Mouse (Mus musculus) neural tube, embryonic 15.5 days (tissue): ENCODE measurements around the gene Prr14. TPM values are rescaled to one million over a fixed set of nuclear protein-coding genes. Genes with fewer than 3 reads are reported as not detected.
"Not testable (repeated sequence)": the region's sequence is repeated elsewhere in the genome, so short reads cannot be mapped to it uniquely, and the experiment has no call there.

Source experiments
- ATAC-seq: fragments of 200-750 bp; cut with Nextera tagmentation; 2 replicates; pipeline ENCODE4 v1.8.0; 2017; ENCODE audit warnings: mild to moderate bottlenecking, moderate TSS enrichment, moderate library complexity; ENCODE audit not compliant: low FRiP score
- H3K27ac ChIP-seq: fragments of 300-500 bp; sonication (generic); replicated peaks from 2 replicates; pipeline ENCODE4 v1.5.1; 2015; ENCODE audit warnings: mild to moderate bottlenecking, inconsistent platforms
- H3K27me3 ChIP-seq: fragments of 300-500 bp; sonication (generic); replicated peaks from 2 replicates; pipeline ENCODE4 v1.6.1; 2015; ENCODE audit warnings: inconsistent platforms
- H3K36me3 ChIP-seq: fragments of 300-500 bp; sonication (generic); 2 replicates; pipeline ENCODE4 v1.6.1; 2015; ENCODE audit warnings: inconsistent platforms
- H3K4me1 ChIP-seq: fragments of 300-500 bp; sonication (generic); 2 replicates; pipeline ENCODE4 v1.6.1; 2015; ENCODE audit warnings: inconsistent platforms
- H3K4me2 ChIP-seq: fragments of 300-500 bp; sonication (generic); 2 replicates; pipeline ENCODE4 v1.6.1; 2015; ENCODE audit warnings: inconsistent platforms, mild to moderate bottlenecking, moderate library complexity
- H3K4me3 ChIP-seq: fragments of 300-500 bp; sonication (generic); replicated peaks from 2 replicates; pipeline ENCODE4 v1.5.1; 2015; ENCODE audit warnings: mild to moderate bottlenecking, inconsistent platforms
- H3K9ac ChIP-seq: fragments of 300-500 bp; sonication (generic); replicated peaks from 2 replicates; pipeline ENCODE4 v1.6.1; 2015; ENCODE audit warnings: mild to moderate bottlenecking, inconsistent platforms
- H3K9me3 ChIP-seq: fragments of 300-500 bp; sonication (generic); replicated peaks from 2 replicates; pipeline ENCODE4 v1.6.1; 2016; ENCODE audit warnings: inconsistent platforms
- WGBS: fragments of 180-500 bp; shearing (Covaris S2); methylation state at CpG from one replicate; pipeline ENCODE4 v1.1.7; 2015; ENCODE audit warnings: mixed read lengths; 5-methylcytosine and 5-hydroxymethylcytosine counted together
- polyA plus RNA-seq: library from polyadenylated mRNA; unstranded; fragments of >200 nt; fragmentation: Nextera tagmentation; extraction: Ambion mirVana; gene quantifications from 2 replicates; pipeline ENCODE4 v1.2.1, GENCODE M21; 2015

The Prr14 gene
- polyA plus RNA-seq, 1 experiment from 2014 or later: 35.9 TPM

GRCm38 (mm10) chr7:127449966-127450365 lies 9.4 kb upstream of the Prr14 start:
- peaks cover 25% of the 10 kb centered on the region for H3K36me3 ChIP-seq
- H3K4me2 ChIP-seq: peak overlapping the region; percentile 83
- no peaks in the 10 kb centered on the region for H3K27me3 ChIP-seq
- H3K27ac ChIP-seq: peak overlapping the region; percentile 94
- H3K4me1 ChIP-seq: peaks cover 49% of the 10 kb centered on the region
- WGBS: 76% methylated on average over 7 of the region's 7 CpGs
- ATAC-seq: no peak
- H3K9me3 ChIP-seq: no peaks in the 10 kb centered on the region
- H3K4me3 ChIP-seq: peak overlapping the region; percentile 87
- H3K9ac ChIP-seq: peak overlapping the region; percentile 90

DNA sequence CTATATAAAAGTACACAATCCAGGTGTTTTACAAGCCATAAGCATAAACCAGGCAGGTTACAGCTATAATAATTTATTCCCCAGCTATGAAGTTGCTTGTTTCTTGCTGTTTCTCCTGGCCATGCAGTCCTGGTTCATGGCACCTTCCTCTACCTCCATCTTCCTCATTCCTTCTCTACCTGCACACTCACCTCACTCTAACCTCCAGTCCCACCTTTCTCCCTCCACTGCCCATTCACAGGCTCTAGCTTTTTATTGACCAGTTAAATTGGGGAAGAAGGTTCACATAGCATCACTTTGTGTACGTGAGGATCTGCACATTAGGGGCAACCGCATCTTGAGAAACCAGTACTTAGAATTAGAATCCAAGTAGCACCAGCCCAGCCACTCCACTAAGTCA lies 6.4 kb upstream of the Prr14 start:
- Histone ChIP-seq H3K4me1 (peaks cover 42% of the 10 kb centered on the region), H3K36me3 (peaks cover 30% of the 10 kb centered on the region), H3K27ac (no peak overlapping the region), H3K4me2 (no peak overlapping the region), H3K27me3 (no peaks in the 10 kb centered on the region), H3K9me3 (no peaks in the 10 kb centered on the region), H3K4me3 (no peak overlapping the region), H3K9ac (no peak overlapping the region)
- 93% methylated on average over 2 of the region's 2 CpGs for WGBS
- no peak for ATAC-seq

- H3K4me3 ChIP-seq: no peak overlapping the region
- ATAC-seq: no peak
- no peaks in the 10 kb centered on the region for H3K9me3 ChIP-seq
- H3K36me3 ChIP-seq: peaks cover 37% of the 10 kb centered on the region
- no peaks in the 10 kb centered on the region for H3K27me3 ChIP-seq
- no peak overlapping the region for H3K27ac ChIP-seq
- H3K4me1 ChIP-seq: peaks cover 35% of the 10 kb centered on the region
- H3K9ac ChIP-seq: no peak overlapping the region
- WGBS: 93% methylated on average over 7 of the region's 7 CpGs
- H3K4me2 ChIP-seq: no peak overlapping the region
These were observed 4.5 kb upstream of the Prr14 start for GRCm38 (mm10) chr7:127454905-127455304.

DNA sequence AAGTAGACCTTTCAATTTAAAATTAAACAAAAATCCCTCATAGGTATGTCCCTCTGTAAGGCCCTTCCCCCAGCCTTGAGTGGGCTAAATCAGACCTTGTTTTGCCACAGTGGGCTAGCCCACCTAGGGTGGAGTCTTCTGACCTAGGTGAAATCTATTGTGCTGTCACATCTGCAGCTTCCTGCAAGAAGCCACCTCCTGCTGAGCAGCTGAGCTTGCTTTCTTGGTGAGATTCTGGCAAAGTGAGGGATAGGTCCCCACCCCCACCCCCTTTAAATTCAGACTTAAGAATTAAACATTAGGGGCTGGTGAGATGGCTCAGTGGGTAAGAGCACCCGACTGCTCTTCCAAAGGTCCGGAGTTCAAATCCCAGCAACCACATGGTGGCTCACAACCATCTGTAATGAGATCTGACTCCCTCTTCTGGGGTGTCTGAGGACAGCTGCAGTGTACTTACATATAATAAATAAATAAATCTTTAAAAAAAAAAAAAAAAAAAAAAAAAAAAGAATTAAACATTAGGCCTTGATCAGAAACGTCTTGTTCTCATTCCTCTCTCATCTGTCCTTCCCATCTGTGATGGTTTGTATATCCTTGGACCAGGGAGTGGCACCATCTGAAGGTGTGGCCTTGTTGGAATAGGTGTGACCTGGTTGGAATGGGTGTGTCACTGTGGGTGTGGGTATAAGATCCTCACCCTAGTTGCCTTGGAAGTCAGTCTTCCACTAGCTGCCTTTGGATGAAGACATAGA lies 864 bp upstream of the Prr14 start:
- not testable (repeated sequence) for H3K4me1 ChIP-seq, H3K27ac ChIP-seq, H3K4me2 ChIP-seq, H3K27me3 ChIP-seq, ATAC-seq, H3K4me3 ChIP-seq, H3K9ac ChIP-seq, H3K9me3 ChIP-seq
- 89% methylated on average over 3 of the region's 3 CpGs for WGBS
- H3K36me3 ChIP-seq: peaks cover 47% of the 10 kb centered on the region

DNA sequence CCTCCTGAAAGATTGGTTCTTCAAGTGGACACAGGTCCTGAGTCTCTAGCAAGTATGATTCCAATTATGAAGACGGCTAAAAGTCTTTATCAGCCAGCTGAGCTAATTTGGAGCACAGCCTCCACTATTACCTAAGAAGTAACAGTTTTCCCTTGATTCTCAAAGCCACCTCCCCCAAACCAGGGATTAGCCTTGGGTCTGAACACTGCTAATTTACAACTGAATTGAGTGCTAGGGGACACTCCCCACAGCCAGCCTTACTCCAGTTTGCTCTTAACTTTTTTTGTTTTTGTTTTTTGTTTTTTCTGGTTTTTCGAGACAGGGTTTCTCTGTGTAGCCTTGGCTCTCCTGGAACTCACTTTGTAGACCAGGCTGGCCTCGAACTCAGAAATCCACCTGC lies 5.8 kb downstream of the Prr14 start:
- no peak for ATAC-seq
- 98% methylated on average over 3 of the region's 3 CpGs for WGBS
- no peak overlapping the region for H3K9ac ChIP-seq

GRCm38 (mm10) chr7:127465670-127466069 lies 6.3 kb downstream of the Prr14 start:
- not testable (repeated sequence) for H3K9me3 ChIP-seq, H3K9ac ChIP-seq, H3K4me2 ChIP-seq, H3K27me3 ChIP-seq, H3K27ac ChIP-seq, ATAC-seq, H3K4me3 ChIP-seq
- 97% methylated on average over 2 of the region's 2 CpGs for WGBS
- peaks cover 28% of the 10 kb centered on the region for H3K36me3 ChIP-seq
- H3K4me1 ChIP-seq: peaks cover 11% of the 10 kb centered on the region

More for the DNA sequence above, 5.8 kb downstream of the Prr14 start:
- H3K4me3 ChIP-seq: no peak overlapping the region
- H3K4me2 ChIP-seq: no peak overlapping the region
- peaks cover 33% of the 10 kb centered on the region for H3K36me3 ChIP-seq
- no peak overlapping the region for H3K27ac ChIP-seq
- H3K27me3 ChIP-seq: no peaks in the 10 kb centered on the region
- peaks cover 11% of the 10 kb centered on the region for H3K4me1 ChIP-seq
- H3K9me3 ChIP-seq: no peaks in the 10 kb centered on the region

DNA sequence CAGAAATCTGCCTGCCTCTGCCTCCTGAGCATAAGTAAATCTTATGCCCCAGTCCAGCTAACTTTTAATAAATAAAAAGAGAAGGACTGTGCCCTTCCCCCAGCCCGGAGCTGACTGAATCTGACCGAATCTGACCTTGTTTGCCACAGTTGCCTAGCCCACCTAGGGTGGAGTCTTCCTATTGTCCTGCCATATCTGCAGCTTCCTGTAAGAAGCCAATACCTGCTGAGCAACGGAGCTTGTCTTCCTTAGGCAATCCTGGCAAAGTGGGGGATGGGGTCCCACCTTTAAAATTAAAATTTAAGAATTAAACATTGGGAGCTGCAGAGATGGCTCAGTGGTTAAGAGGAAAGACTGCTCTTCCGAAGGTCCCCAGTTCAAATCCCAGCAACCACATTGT lies 7.2 kb downstream of the Prr14 start:
- WGBS: 92% methylated on average over 4 of the region's 4 CpGs
- no peak for ATAC-seq

GRCm38 (mm10) chr7:127470011-127470715 lies 10.8 kb downstream of the Prr14 start:
- H3K4me1 ChIP-seq: peaks cover 29% of the 10 kb centered on the region
- peak overlapping the region; percentile 87 for H3K9ac ChIP-seq
- 0 out of 2 replicates have a peak, but pooled peaks have one; percentile 24 for ATAC-seq
- peak overlapping the region; percentile 97 for H3K27ac ChIP-seq
- H3K4me3 ChIP-seq: peak overlapping the region; percentile 90
- peaks cover 41% of the 10 kb centered on the region for H3K36me3 ChIP-seq
- H3K4me2 ChIP-seq: peak overlapping the region; percentile 90
- WGBS: 10% methylated on average over 10 of the region's 10 CpGs
- H3K27me3 ChIP-seq: no peaks in the 10 kb centered on the region
- no peaks in the 10 kb centered on the region for H3K9me3 ChIP-seq

More for the DNA sequence above, 7.2 kb downstream of the Prr14 start:
- Histone ChIP-seq H3K27me3 (no peaks in the 10 kb centered on the region), H3K4me3 (no peak overlapping the region), H3K9ac (no peak overlapping the region), H3K4me2 (no peak overlapping the region), H3K4me1 (peaks cover 11% of the 10 kb centered on the region), H3K9me3 (no peaks in the 10 kb centered on the region), H3K27ac (no peak overlapping the region), H3K36me3 (peaks cover 23% of the 10 kb centered on the region)

- Histone ChIP-seq H3K9ac (peak overlapping the region; percentile 87), H3K4me3 (peak overlapping the region; percentile 90), H3K36me3 (peaks cover 47% of the 10 kb centered on the region), H3K4me1 (peaks cover 29% of the 10 kb centered on the region), H3K27ac (peak overlapping the region; percentile 97), H3K27me3 (no peaks in the 10 kb centered on the region), H3K4me2 (peak overlapping the region; percentile 90), H3K9me3 (no peaks in the 10 kb centered on the region)
- whole genome bisulfite sequencing: under 1% methylated on average over 45 of the region's 46 CpGs
- peak; percentile 94 for ATAC-seq
These were observed 11.6 kb downstream of the Prr14 start for GRCm38 (mm10) chr7:127470743-127471645.

- ATAC-seq: peak; percentile 42
- peaks cover 49% of the 10 kb centered on the region for H3K36me3 ChIP-seq
- under 1% methylated on average over 17 of the region's 25 CpGs for WGBS
These were observed 12.2 kb downstream of the Prr14 start for GRCm38 (mm10) chr7:127471646-127472010.

GRCm38 (mm10) chr7:127472060-127472459 lies 12.6 kb downstream of the Prr14 start:
- 0% methylated on average over 7 of the region's 7 CpGs for WGBS
- H3K4me1 ChIP-seq: peaks cover 34% of the 10 kb centered on the region
- H3K4me3 ChIP-seq: peak overlapping the region; percentile 90
- H3K9ac ChIP-seq: peak overlapping the region; percentile 87
- no peaks in the 10 kb centered on the region for H3K27me3 ChIP-seq
- ATAC-seq: no peak
- peak overlapping the region; percentile 90 for H3K4me2 ChIP-seq
- H3K27ac ChIP-seq: peak overlapping the region; percentile 97
- peaks cover 45% of the 10 kb centered on the region for H3K36me3 ChIP-seq
- H3K9me3 ChIP-seq: no peaks in the 10 kb centered on the region

More at GRCm38 (mm10) chr7:127471646-127472010, 12.2 kb downstream of the Prr14 start:
- peak overlapping the region; percentile 90 for H3K4me3 ChIP-seq
- no peaks in the 10 kb centered on the region for H3K9me3 ChIP-seq
- peaks cover 29% of the 10 kb centered on the region for H3K4me1 ChIP-seq
- peak overlapping the region; percentile 87 for H3K9ac ChIP-seq
- peak overlapping the region; percentile 97 for H3K27ac ChIP-seq
- no peaks in the 10 kb centered on the region for H3K27me3 ChIP-seq
- peak overlapping the region; percentile 90 for H3K4me2 ChIP-seq
